Mouse (Mus musculus) kidney, postnatal 0 days (tissue): ENCODE results near the gene Ctf2. TPM values are rescaled to one million over a fixed set of nuclear protein-coding genes. Genes with fewer than 3 reads are reported as not detected.

ENCODE experiments used
- ATAC-seq: fragments of 200-750 bp; cut with Nextera tagmentation; replicated peaks from 2 replicates; pipeline ENCODE4 v1.8.0; 2017; ENCODE audit warnings: low read depth, moderate number of reproducible peaks, moderate TSS enrichment, moderate library complexity; ENCODE audit not compliant: low FRiP score
- DNase-seq: peaks from one replicate; pipeline ENCODE4 v3.0.0-alpha.2; 2016; ENCODE audit warnings: low spot score
- H3K27ac ChIP-seq: fragments of 300-500 bp; sonication (generic); 2 replicates; pipeline ENCODE4 v1.5.1; 2014; ENCODE audit warnings: mild to moderate bottlenecking
- H3K27me3 ChIP-seq: fragments of 300-500 bp; sonication (generic); 2 replicates; pipeline ENCODE4 v1.6.1; 2014; ENCODE audit warnings: low read length, mixed read lengths; ENCODE audit not compliant: insufficient read depth
- H3K36me3 ChIP-seq: fragments of 300-500 bp; sonication (generic); 2 replicates; pipeline ENCODE4 v1.6.1; 2014; ENCODE audit warnings: low read length, mixed read lengths; ENCODE audit not compliant: insufficient read depth
- H3K4me1 ChIP-seq: fragments of 300-500 bp; sonication (generic); replicated peaks from 2 replicates; pipeline ENCODE4 v1.6.1; 2014; ENCODE audit warnings: antibody characterized with exemption, low read length, mixed read lengths; ENCODE audit not compliant: insufficient read depth
- H3K4me2 ChIP-seq: fragments of 300-500 bp; sonication (generic); 2 replicates; pipeline ENCODE4 v1.6.1; 2014; ENCODE audit warnings: mild to moderate bottlenecking, low read length, moderate library complexity, mixed read lengths
- H3K4me3 ChIP-seq: fragments of 300-500 bp; sonication (generic); replicated peaks from 2 replicates; pipeline ENCODE4 v1.5.1; 2014; ENCODE audit warnings: low read depth, low read length
- H3K9ac ChIP-seq: fragments of 300-500 bp; sonication (generic); 2 replicates; pipeline ENCODE4 v1.6.1; 2014; ENCODE audit warnings: low read depth, low read length
- H3K9me3 ChIP-seq: fragments of 300-500 bp; sonication (generic); replicated peaks from 2 replicates; pipeline ENCODE4 v1.6.1; 2016; ENCODE audit warnings: low read length, inconsistent platforms, mixed read lengths
- CTCF ChIP-seq: IDR thresholded peaks from 2 replicates; pipeline ENCODE4 v1.5.1; 2016; ENCODE audit warnings: antibody characterized with exemption, low read depth, mild to moderate bottlenecking, moderate library complexity
- WGBS: fragments of 180-500 bp; shearing (Covaris S2); extraction: QIAGEN DNeasy Blood & Tissue Kit; methylation state at CpG from one replicate; pipeline ENCODE4 v1.1.7; 2014; 5-methylcytosine and 5-hydroxymethylcytosine counted together
- polyA plus RNA-seq: library from polyadenylated mRNA; unstranded; fragments of >200 nt; fragmentation: Nextera tagmentation; extraction: Ambion mirVana; gene quantifications from 2 replicates; pipeline ENCODE4 v1.2.1, GENCODE M21; 2015

The Ctf2 gene
- polyA plus RNA-seq, 1 experiment from 2014 or later: not detected

GRCm38 (mm10) chr7:127745251-127745651 is 13.3 kb upstream of the Ctf2 start:
- DNase-seq (no peak), ATAC-seq (peak; percentile 78)
- TF ChIP-seq CTCF: no peak
- Histone ChIP-seq H3K36me3 (peaks cover 9% of the 10 kb centered on the region; the same call in 1 of the 2 replicates), H3K4me2 (peak overlapping the region; percentile 97), H3K4me1 (peaks cover 5% of the 10 kb centered on the region; the same call in 1 of the 2 replicates), H3K9ac (peak overlapping the region; percentile 53), H3K4me3 (peak overlapping the region; percentile 86), H3K27me3 (no peaks in the 10 kb centered on the region), H3K9me3 (no peaks in the 10 kb centered on the region), H3K27ac (peak overlapping the region; percentile 74)
- WGBS: 0% methylated on average over 19 of the region's 19 CpGs

- ATAC-seq: no peak
- TF ChIP-seq CTCF: peak; percentile 75
- Histone ChIP-seq H3K9ac (peak within 1 kb of the TSS; percentile 53), H3K4me1 (peaks cover 5% of the 10 kb centered on the region; the same call in 1 of the 2 replicates), H3K4me3 (peak within 1 kb of the TSS; percentile 86), H3K36me3 (peaks cover 2% of the 10 kb centered on the region; the same call in 1 of the 2 replicates), H3K4me2 (peak within 1 kb of the TSS; percentile 97), H3K27me3 (no peaks in the 10 kb centered on the region), H3K9me3 (no peaks in the 10 kb centered on the region), H3K27ac (peak within 1 kb of the TSS; percentile 74)
- DNase-seq: peak; percentile 88
- 0% methylated on average over 26 of the region's 26 CpGs for WGBS
Measured at GRCm38 (mm10) chr7:127744366-127745045, 12.5 kb upstream of the Ctf2 start, which contains the start of gene Fbxl19. TSS of gene Fbxl19 (plus strand) at chr7:127744543.

GRCm38 (mm10) chr7:127730170-127730569 is 1.8 kb downstream of the Ctf2 start:
- H3K36me3 ChIP-seq: no peaks in the 10 kb centered on the region
- WGBS: 66% methylated on average over 4 of the region's 4 CpGs
- no peak overlapping the region for H3K4me3 ChIP-seq
- no peak overlapping the region for H3K27ac ChIP-seq
- no peak overlapping the region for H3K4me2 ChIP-seq
- DNase-seq (no peak), ATAC-seq (no peak)
- TF ChIP-seq CTCF: no peak
- no peaks in the 10 kb centered on the region for H3K4me1 ChIP-seq
- H3K27me3 ChIP-seq: no peaks in the 10 kb centered on the region
- no peak overlapping the region for H3K9ac ChIP-seq
- H3K9me3 ChIP-seq: no peaks in the 10 kb centered on the region

- Histone ChIP-seq H3K36me3 (no peaks in the 10 kb centered on the region), H3K4me1 (no peaks in the 10 kb centered on the region), H3K9ac (no peak overlapping the region), H3K27ac (no peak overlapping the region), H3K4me2 (no peak overlapping the region), H3K4me3 (no peak overlapping the region), H3K27me3 (no peaks in the 10 kb centered on the region), H3K9me3 (no peaks in the 10 kb centered on the region)
- DNase-seq: no peak
- ATAC-seq: no peak
- 85% methylated on average over 7 of the region's 7 CpGs for WGBS
- no peak for TF ChIP-seq CTCF
Measured at GRCm38 (mm10) chr7:127727898-127728297, 4.1 kb downstream of the Ctf2 start.

GRCm38 (mm10) chr7:127725924-127726323 is 6.0 kb downstream of the Ctf2 start:
- TF ChIP-seq CTCF: no peak
- no peaks in the 10 kb centered on the region for H3K36me3 ChIP-seq
- ATAC-seq (no peak), DNase-seq (no peak)
- H3K4me3 ChIP-seq: no peak overlapping the region
- no peaks in the 10 kb centered on the region for H3K27me3 ChIP-seq
- no peak overlapping the region for H3K9ac ChIP-seq
- H3K9me3 ChIP-seq: no peaks in the 10 kb centered on the region
- H3K27ac ChIP-seq: no peak overlapping the region
- WGBS: 74% methylated on average over 6 of the region's 6 CpGs
- H3K4me2 ChIP-seq: no peak overlapping the region
- no peaks in the 10 kb centered on the region for H3K4me1 ChIP-seq

- no peak overlapping the region for H3K4me2 ChIP-seq
- no peak overlapping the region for H3K9ac ChIP-seq
- H3K36me3 ChIP-seq: no peaks in the 10 kb centered on the region
- H3K27ac ChIP-seq: no peak overlapping the region
- no peaks in the 10 kb centered on the region for H3K9me3 ChIP-seq
- ATAC-seq: no peak
- no peak for DNase-seq
- TF ChIP-seq CTCF: no peak
- no peak overlapping the region for H3K4me3 ChIP-seq
- H3K4me1 ChIP-seq: no peaks in the 10 kb centered on the region
- 66% methylated on average over 2 of the region's 2 CpGs for WGBS
- no peaks in the 10 kb centered on the region for H3K27me3 ChIP-seq
Measured at GRCm38 (mm10) chr7:127725490-127725889, 6.5 kb downstream of the Ctf2 start.
